Mouse (Mus musculus) adrenal gland, adult 8-10 months (tissue): Measurements from ENCODE around the gene Lsm11. TPM values are rescaled to one million over a fixed set of nuclear protein-coding genes. Genes with fewer than 3 reads are reported as not detected.

ENCODE experiments used
- DNase-seq: peaks from one replicate; pipeline ENCODE4 v3.0.0; 2022
- total RNA-seq, 4 experiments: library from RNA; stranded (reverse); gene quantifications; 2 replicates each; pipeline ENCODE4 v1.2.4; 2022

The Lsm11 gene
- total RNA-seq, 4 experiments from 2014 or later = 8.9 to 13.9 (median 10.1) TPM

DNA sequence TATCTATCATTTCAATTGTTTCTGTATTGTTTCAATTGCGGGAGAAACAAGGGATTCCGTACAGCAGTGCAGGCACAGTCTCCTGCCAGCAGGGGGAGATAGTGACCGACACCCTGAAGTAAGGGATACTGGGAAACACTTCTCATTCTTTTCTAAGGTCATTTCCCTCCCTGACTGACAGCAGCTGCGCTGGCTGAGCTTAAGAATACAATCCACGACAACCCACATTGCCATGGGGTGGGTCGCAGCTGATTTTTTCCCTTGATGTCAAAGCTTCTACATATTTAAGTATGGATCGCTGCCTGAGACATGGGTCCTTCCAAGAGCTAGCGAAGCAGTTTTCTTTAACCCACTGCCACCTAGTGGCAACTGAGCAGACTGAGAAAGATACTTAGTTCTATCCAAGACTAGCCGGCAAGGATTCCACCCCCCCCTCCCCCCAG, 18.1 kb downstream of the Lsm11 start:
- peak; percentile 53 for DNase-seq

DNA sequence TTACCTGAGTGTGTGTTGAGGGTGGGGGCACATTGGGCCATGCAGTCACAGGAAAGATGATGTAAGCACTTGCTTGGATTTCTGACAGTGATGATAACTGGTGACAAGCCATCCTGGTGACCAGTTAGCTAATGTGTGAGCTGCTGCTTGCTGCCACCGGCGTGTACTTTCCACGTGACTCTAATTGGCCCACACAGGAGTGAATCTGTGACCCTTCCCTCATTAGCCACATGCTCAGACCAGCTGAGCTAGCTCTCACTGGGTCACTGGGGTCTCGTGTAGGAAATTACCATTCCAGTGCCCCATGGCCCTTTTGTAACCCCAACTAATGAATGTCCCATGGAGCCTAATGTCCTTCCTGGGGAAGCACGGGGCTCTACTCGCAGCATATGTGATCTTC, 19.3 kb downstream of the Lsm11 start:
- DNase-seq = no peak

DNA sequence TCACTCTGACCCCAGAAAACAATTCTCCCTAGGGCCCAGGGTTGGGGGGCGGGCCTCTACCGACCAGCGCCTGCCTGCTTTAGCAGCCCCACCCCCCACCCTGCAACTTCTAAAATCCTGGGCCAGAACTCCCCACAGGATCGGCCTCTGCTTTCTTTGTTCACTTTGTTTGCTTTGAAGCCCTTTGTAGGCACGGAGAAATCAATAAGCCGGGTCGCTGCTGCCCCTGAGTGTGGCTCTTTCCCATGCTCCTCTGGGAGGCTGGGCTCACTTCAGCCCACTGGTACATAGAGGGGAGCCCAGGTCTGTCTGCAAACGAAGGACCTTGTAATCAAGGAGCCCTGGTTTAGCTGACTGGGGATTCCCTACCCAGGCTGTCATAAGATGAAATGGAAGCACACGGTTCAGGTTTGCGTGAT, 23.2 kb downstream of the Lsm11 start:
- DNase-seq = no peak

DNA sequence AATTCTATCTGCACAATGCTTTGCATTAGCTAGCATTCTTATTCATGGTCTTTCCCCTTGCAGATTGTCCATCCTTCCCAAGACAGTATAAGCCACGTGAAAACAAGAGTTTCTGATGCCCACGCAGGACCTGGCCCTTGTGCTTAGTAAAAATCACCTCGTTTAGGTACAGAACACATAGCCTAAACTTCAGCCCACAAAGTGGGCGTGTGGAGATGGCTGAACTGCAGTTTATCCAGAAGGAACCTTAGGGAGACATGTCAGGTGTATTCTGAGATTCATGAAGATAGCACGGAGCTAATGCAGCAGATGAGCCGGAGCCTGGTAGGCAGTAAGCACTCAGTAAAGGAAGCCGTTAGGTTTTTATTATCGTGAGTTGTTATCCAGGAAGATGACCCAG, 23.7 kb downstream of the Lsm11 start:
- DNase-seq = no peak

DNA sequence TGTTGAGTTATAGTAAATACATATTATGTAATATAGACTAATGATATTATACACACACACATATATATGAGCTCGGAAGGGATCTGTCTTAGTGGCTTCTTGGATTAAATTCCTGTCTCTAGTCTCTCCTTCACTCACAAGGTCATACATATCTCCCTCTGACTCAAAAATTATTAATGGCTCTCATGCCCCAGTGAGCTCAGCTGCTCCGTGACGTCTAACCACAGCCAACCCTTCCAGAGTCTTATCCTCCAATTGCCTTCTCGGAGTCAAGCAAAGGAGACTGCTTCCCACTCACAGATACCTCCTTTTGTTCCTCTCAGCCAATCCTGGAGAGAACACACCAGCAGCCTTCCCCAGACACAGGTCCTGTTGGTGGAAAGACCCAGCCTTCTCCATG, 25.9 kb downstream of the Lsm11 start:
- DNase-seq = peak; percentile 67

DNA sequence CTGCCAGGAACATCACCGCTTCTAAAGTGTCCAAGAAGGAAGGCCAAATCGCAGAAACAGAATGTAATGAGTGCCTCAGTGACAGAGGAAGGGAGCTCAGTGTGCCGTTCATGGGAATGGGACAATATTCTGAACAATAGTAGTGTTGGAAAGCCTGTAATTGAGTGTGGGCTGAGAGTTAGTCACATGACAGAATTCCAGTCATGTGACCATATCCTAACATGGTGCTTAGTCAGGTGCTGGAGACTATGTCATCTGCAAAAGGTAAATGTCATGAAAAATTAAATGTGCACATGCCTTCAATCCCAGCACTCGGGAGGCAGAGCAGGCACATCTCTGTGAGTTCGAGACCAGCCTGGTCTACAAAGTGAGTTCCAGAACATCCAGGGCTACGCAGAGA, 26.7 kb downstream of the Lsm11 start:
- DNase-seq = no peak

DNA sequence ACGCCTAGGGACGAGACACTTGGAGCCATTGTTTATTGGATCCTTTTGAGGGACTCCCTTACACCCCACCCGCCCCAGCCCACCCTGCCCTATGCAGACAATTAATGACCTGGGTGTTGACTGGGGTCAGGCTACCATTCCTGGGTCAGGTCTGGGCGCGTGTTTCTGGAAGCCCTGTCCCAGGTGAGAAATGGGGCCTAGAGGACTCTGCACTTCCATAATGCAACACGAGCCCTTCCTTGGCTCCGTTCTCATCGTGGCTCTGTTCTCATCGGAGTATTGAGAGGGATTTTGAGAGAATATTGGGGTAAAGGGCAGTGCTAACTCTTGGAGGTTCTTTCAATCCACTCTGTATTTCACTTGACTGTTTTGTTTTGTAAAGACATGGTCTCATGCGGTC, 28.5 kb downstream of the Lsm11 start:
- DNase-seq = no peak

DNA sequence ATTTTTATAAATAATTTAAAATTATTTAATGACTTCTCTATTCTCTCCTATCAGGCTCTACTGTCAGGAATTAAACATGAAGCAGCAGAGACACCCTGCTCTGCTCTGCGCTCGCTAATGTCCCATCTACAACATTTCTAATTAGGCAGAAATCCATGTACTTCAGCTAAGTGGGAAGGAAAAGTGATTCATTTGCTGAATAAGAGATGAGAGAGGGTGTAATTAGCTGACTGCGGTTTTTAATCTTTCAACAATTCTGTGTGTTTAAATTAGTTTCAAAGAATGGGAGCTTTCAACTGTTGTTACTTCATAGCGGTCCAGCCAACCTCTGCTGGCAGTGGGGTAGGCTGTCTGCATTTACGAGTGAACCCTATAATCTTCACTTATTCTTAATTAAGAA, 34.0 kb downstream of the Lsm11 start:
- DNase-seq = no peak

DNA sequence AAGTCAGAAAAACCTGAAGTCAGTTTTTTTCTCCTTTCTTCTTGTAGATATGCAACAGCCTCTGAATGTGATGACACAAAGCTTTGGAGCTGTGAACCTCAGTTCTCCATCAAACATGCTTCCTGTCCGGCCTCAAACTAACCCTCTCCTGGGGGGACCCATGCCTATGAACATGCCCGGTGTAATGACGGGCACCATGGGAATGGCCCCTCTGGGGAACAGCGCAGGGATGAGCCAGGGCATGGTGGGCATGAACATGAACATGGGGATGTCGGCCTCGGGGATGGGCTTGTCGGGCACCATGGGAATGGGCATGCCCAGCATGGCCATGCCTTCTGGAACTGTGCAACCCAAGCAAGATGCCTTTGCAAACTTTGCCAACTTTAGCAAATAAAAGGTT, 35.8 kb downstream of the Lsm11 start:
- DNase-seq = no peak

DNA sequence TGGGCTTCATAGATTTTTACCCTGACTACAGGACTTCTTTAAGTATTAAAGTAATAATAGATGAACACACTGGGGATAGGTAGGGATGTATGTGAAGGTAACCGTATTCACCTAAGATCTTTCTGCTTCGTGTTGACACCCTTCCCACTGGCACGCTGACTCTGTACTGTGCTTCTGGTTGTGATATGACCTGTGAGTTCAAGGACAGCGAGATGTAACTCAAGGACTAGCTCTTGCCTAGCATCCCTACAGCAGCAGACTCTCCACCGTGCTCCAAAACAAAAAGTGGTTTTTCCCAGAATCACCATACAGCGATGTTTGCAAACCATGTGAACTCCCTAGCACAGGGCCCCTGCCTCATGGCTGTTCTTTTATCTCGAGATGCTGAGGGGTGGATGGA, 36.7 kb downstream of the Lsm11 start:
- no peak for DNase-seq

DNA sequence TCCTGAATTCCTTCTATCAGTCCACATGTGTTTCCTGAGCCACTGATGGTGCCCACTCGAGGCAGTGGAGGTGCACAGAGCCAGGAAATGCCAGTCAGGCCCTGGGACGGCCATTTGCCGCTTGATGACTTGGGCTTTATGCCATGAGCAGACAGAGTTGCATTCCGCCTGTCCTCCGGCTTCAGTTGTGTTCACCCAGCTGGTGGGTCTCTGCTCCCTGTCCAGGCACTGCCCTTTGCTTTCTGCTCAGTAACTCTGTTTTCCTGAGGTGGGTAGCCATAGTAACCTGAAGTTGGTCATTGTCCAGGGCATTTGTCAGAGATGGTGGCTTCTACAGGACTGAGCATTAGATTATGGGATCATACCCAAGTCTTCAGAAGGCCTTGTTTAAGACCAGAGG, 37.4 kb downstream of the Lsm11 start:
- no peak for DNase-seq

DNA sequence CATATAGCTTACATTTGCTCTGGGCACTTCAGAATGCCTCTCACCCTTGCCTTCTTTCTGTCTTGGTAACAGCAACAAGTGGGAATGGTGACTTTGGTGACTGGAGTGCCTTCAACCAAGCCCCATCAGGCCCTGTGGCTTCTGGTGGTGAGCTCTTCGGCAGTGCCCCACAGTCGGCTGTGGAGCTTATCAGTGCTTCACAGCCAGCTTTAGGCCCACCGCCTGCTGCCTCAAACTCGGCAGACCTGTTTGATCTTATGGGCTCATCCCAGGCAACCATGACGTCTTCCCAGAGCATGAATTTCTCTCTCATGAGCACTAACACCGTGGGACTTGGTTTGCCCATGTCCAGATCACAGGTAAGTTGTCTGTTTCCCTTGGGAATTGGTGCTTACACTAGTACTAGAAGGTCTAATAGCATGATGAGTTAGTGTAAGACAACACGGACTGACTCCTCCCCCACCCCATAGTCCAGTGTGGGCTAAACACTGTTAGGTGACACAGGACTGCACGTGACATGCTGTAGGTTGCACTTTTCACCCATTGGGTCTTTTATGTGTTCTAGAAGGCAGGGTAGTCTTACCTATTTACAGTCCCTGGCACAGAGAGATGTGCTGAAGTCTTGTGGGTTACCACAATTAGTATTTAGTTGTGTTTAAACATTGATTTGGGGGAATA, 38.5 kb downstream of the Lsm11 start:
- no peak for DNase-seq

DNA sequence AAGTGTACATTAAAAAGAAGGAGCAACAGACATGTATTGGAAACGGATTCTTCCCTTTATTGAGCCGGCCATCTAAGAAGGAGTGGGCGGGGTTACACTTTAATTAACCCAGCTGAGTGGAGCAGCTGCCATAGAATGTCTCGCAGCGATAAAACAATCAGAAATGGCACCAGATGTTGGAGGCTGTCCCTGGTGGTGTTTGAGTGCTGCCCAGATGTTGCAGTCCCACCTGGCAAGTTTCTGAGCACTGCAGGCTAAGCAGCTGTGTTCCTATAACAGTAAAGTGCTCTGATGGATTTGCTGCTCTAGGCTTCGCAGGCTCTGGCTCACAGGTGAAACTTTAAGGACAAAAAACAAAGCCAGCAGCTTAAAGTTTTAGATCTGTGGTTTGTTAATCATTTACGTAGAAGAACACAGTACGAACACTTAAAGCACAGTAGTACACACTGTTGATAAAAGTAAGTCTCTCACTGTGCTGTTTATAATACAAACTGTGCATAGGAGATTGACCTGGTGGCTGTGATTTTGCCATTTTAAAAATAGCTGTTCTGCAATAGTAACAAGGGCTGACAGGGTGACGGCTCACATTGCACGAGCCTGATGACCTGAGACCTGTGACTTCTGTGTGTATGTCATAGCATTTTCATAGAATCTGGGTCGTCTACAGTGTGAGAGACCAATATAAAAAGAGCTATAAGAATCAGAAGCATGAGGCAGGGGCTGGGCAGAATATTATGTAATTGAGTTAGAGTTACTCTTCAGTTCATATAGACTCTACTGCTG, 44.3 kb downstream of the Lsm11 start:
- no peak for DNase-seq

DNA sequence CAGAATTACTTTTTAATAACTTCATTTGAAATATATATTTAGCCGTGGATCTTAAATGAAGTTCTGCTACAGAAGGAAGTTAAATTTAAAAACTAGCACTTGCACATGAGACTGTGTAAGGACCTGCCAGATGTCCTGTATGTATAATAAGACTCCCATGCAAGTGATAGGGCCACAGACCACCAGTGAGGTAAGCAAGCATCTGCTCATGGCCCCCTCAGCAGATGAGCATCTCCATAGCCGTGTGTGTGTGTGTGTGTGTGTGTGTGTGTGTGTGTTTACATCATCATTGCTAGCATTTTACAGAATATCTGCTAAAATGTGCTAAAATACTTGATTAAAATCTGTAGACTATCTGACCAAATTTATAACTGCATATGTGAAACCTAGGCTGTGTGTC, 47.3 kb downstream of the Lsm11 start:
- no peak for DNase-seq

DNA sequence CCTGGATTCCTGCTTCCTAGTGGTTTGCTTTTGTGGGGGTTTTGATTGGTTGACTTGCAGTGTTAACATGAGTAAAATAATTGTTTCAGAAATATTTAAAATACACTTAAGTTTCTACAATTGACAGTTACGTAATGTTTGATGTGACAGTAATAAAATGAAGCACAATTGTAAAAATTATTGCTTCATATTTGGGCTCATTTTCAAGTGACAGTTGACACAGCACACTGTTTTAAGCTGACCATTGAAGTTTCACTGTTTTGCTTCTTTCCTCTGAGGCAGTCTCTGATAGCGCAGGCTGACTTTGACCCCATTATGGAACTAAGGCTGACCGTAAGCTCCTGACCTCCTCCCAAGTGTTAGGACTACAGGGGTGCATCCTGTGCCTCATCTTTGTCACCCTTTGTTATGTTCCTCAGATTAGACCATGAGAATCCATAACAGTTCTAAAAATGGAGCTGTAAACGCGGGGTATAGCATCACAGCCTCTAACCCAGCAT, 51.8 kb downstream of the Lsm11 start:
- no peak for DNase-seq

DNA sequence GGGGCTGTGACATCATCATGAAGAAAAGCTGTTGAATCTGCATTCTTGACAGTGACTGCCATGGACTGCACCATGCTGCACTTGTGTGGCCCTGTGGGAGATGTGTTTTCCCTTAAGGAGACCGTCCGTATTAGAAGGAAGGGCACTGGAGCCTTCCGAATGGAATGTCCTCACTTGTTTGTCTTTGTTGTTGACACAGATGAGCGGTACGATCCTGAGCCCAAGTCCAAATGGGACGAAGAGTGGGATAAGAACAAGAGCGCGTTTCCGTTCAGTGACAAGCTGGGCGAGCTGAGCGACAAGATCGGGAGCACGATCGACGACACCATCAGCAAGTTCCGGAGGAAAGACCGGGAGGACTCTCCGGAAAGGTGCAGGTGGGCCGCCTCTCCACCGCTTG, 54.3 kb downstream of the Lsm11 start:
- DNase-seq = no peak

DNA sequence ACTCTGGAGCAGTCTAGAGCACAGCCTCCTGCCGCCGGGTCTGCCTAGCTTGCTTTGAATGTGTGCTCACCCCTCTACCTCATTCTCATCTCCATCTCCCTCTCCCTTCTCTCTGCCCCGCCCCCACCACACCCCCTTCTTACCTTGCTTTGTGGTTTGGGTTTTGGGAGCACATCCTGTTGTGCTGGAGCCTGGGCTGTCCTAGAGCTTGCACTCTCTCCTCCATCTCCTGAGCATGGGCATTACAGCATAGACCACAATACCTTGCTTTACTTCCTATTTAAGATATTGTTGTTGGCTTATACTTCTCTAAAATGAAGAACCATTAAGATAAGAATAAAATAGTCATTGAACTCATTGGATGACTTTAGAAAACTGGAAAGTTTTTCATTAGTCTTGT, 54.8 kb downstream of the Lsm11 start:
- DNase-seq = no peak

DNA sequence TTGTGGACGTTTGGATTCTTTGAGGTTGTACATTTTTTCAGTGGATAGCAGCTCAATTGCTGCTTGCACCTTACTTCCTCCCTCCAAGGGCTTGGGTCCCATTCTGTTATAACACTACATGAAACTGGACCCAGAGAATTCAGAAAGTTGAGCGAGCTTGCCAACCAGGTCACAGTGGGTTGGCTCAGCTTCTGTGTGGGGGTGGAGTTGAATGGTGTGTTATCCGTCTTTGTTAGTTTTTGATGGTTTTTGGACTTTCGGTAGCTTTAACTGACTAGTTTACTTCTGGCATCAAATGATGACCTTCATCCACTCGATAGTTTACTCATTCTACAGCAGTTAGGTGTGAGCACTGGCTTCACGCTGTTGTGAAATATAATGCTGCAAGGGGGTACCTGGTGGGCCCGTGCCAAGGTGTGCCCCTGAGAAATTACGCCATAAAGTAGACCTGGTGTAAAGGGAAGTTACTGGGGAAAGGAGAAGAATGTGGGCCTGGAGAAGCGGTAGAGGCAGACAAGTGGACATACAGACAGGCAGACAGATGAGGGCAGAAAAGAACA, 56.2 kb downstream of the Lsm11 start:
- no peak for DNase-seq

DNA sequence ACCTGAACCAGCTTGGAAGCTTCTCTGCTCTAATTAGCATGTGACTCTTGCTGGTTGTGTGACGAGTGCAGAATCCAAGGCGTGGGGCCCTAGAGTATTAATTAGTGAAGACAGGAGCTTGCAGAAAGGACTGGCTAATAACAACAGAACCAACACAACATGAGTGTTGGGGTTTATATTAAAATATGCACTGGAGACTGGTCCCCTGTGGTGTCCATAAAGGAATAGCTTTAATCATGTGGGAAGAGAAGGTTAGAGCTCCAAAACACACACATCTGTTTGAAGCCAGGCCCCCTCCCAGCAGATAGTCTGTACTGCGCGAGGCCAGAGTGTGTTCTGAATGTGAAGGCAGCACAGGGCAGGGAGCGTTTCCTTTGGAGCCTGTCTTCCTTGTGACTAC, 58.1 kb downstream of the Lsm11 start:
- DNase-seq = no peak

DNA sequence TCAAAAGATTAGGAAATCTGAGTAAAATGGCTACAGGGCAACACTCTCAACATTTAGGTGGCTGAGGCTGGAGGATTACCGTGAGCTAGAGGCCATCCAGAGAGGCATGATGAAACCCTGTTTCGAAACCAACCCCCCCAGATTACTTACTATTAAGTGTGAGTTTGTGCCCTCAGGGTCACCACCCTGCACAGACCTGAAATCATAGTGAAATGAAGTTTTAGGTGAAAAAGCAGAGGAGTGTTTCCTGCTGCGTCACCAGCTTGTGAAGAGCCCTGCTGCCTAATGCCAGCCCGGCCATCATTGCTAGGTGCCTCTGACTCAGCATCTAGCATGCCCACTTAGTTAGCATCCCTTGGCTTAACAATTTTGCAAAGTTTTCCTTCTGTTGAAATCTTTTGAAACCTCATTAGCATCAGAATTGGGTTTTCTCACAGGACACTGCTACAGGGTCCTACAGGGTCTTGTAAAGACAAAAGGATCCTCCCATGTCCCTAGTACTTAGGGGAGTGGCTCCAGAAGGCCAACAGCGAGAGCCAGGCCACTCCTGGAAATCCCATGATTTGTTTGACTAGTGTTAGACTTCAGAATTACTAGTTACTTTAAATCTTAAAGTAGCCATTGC, 59.0 kb downstream of the Lsm11 start:
- no peak for DNase-seq

DNA sequence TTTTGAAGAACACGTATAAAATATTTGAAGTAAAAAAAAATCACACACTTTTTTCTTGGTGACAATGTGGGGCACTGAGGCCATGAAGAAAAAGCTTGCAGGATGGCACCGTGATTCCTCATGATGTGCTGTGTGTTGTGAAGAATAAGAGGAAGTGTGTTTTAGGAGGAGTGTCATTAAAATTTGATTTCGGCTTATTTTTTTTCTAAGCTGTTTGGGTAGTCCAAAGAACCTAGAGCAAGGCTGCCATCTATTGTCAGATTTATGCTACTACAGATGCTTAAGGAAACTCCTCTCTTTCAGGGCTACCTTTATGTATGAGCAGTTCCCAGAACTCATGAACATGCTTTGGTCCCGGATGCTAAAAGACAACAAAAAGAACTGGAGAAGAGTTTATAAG, 60.7 kb downstream of the Lsm11 start:
- no peak for DNase-seq

DNA sequence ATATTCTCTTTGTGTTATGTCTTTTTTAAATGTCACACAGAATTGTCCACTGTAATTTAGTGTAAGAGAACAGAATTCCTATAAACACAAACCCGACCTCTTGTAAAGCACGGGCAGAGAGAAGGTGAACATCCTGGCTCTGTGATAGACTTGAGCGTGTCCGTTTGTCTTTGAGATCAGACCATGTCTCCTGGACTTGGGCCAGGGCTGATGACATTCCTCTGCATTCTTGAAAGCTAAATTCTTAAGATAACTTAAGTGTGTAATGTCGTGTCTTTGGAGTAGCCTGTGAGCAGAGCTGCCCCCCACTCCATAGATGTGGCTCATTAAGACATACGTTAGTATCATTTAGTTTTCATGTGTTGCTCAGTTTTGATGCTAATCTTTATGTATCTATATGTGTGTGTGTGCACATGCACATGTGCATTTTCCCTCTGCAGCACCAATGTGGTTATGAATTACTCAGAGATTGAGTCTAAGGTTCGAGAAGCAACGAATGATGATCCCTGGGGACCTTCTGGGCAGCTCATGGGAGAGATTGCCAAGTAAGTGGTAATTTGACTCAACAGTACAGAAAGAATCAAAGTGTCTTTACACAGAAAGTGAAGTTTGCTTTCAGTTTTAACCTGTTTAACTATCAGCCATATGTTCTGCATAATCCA, 61.3 kb downstream of the Lsm11 start:
- no peak for DNase-seq

DNA sequence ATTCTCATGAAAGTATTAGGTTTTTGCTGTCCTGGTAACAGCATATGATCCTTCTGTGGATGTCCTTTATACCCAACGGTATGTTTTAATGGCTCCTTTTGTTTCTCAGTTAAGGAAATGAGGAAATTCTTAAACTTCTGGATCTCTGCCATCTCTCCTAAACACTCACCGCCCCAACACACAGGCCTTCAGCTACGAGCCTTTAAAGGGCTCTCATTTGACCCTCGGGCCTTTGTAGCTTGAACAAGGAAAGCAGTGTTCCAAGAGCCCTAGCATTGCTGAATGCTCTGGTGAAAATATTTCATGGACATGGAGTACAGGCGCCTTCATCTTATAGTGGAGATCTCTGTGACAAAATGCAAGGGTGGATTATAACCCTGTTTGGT, 63.1 kb downstream of the Lsm11 start:
- DNase-seq = no peak
